In genomic region chr3:66193910-66194562, GRCm38 (mm10) we compare ENCODE assay signal across 24 mouse cellular contexts. TPM values are rescaled to one million over a fixed set of nuclear protein-coding genes. Genes with fewer than 3 reads are reported as not detected.
DNase-seq lines count a peak whose midpoint lies in the region; ATAC-seq and TF ChIP-seq lines count a peak whose summit lies in the region.
"Had no signal": no experiment of that assay in that cellular context is flagged by ENCODE, and none has a peak within 500 bp of the region (broad histone marks: within the 10 kb centered on the region; RNA-seq: fewer than 3 reads in every experiment).

No protein-coding gene starts in this region.

- no peak for TF ChIP-seq CTCF in midbrain, postnatal 0 days (IDR thresholded peaks at IDR 0.05)

- H3K36me3 ChIP-seq in midbrain, embryonic 13.5 days, result no peaks in the 10 kb centered on the region
- H3K36me3 ChIP-seq in midbrain, postnatal 0 days (ENCODE audit: insufficient read depth, low read length), result no peaks in the 10 kb centered on the region
- H3K36me3 ChIP-seq in forebrain, embryonic 12.5 days (replicated peaks), result no peaks in the 10 kb centered on the region
- H3K36me3 ChIP-seq in forebrain, embryonic 16.5 days (ENCODE audit: control insufficient read depth, insufficient read depth), result no peaks in the 10 kb centered on the region
- H3K36me3 ChIP-seq: embryonic facial prominence, embryonic 12.5 days; G1E; heart, embryonic 15.5 days; hindbrain, embryonic 10.5 days had no signal

- no peak overlapping the region for H3K4me3 ChIP-seq in midbrain, embryonic 13.5 days (replicated peaks)
- no peak overlapping the region for H3K4me3 ChIP-seq in midbrain, postnatal 0 days (ENCODE audit: low read depth, low read length)
- H3K4me3 ChIP-seq in forebrain, embryonic 12.5 days (replicated peaks), result no peak overlapping the region
- H3K4me3 ChIP-seq in forebrain, embryonic 16.5 days (replicated peaks; ENCODE audit: low read length), result no peak overlapping the region
- H3K4me3 ChIP-seq: embryonic facial prominence, embryonic 12.5 days; heart, embryonic 15.5 days; hindbrain, embryonic 10.5 days had no signal

- H3K27ac ChIP-seq in midbrain, embryonic 13.5 days, result no peak overlapping the region
- no peak overlapping the region for H3K27ac ChIP-seq in midbrain, postnatal 0 days (ENCODE audit: low read depth, low read length)
- peak overlapping the region; percentile 75; the same call in 1 of the 2 replicates for H3K27ac ChIP-seq in forebrain, embryonic 12.5 days
- H3K27ac ChIP-seq in forebrain, embryonic 16.5 days (ENCODE audit: low read length), result peak overlapping the region; percentile 39; the same call in 1 of the 2 replicates
- H3K27ac ChIP-seq: embryonic facial prominence, embryonic 12.5 days; heart, embryonic 15.5 days; hindbrain, embryonic 10.5 days had no signal

- peak; percentile 16 for DNase-seq in heart, adult 11 months
- DNase-seq in heart, postnatal 36 days, result no peak
- DNase-seq in midbrain, postnatal 0 days (ENCODE audit: low spot score), result no peak
- DNase-seq in urinary bladder, postnatal 25 days (ENCODE audit: low spot score), result no peak
- DNase-seq in heart, adult 8-10 months (ENCODE audit: low spot score), result no peak
- DNase-seq: adrenal gland, postnatal 10 days; B cell, adult 2 months; cerebellum, adult 11-12 months; cerebellum, adult 9-10 months; cerebellum, postnatal 25 days; gastrocnemius, postnatal 36 days; heart, adult 18-20 months; heart, postnatal 14 days had no signal

- H3K9ac ChIP-seq in midbrain, embryonic 13.5 days (replicated peaks), result no peak overlapping the region
- H3K9ac ChIP-seq in midbrain, postnatal 0 days (replicated peaks; ENCODE audit: low read length, poor library complexity, severe bottlenecking), result no peak overlapping the region
- H3K9ac ChIP-seq in forebrain, embryonic 12.5 days, result no peak overlapping the region
- no peak overlapping the region for H3K9ac ChIP-seq in forebrain, embryonic 16.5 days (replicated peaks; ENCODE audit: low read depth, low read length)
- H3K9ac ChIP-seq: embryonic facial prominence, embryonic 12.5 days; heart, embryonic 15.5 days had no signal

- no peak overlapping the region for H3K4me2 ChIP-seq in midbrain, embryonic 13.5 days (replicated peaks)
- H3K4me2 ChIP-seq in midbrain, postnatal 0 days (ENCODE audit: low read depth, low read length, poor library complexity, severe bottlenecking), result no peak overlapping the region
- no peak overlapping the region for H3K4me2 ChIP-seq in forebrain, embryonic 12.5 days
- H3K4me2 ChIP-seq in forebrain, embryonic 16.5 days (ENCODE audit: low read length), result no peak overlapping the region
- H3K4me2 ChIP-seq: embryonic facial prominence, embryonic 12.5 days; heart, embryonic 11.5 days; heart, embryonic 15.5 days had no signal

- ATAC-seq in midbrain, embryonic 13.5 days, result peak; percentile 60
- ATAC-seq in midbrain, postnatal 0 days (ENCODE audit: low FRiP score), result no peak
- ATAC-seq in forebrain, embryonic 12.5 days (ENCODE audit: low FRiP score), result peak; percentile 93
- peak; percentile 94 for ATAC-seq in forebrain, embryonic 16.5 days
- ATAC-seq: CD4-positive, CD25-positive, alpha-beta regulatory T cell, adult 4 months; hindbrain, embryonic 16.5 days; inflammation-experienced regulatory T-cells, adult 6 months had no signal

- no peaks in the 10 kb centered on the region for H3K4me1 ChIP-seq in midbrain, embryonic 13.5 days (replicated peaks)
- H3K4me1 ChIP-seq in midbrain, postnatal 0 days (ENCODE audit: insufficient read depth, low read length), result no peaks in the 10 kb centered on the region
- H3K4me1 ChIP-seq in forebrain, embryonic 12.5 days, result 0 out of 2 replicates have a peak, but pooled peaks cover 4% of the 10 kb centered on the region
- no peaks in the 10 kb centered on the region for H3K4me1 ChIP-seq in forebrain, embryonic 16.5 days (replicated peaks; ENCODE audit: control insufficient read depth, insufficient read depth, low read length)
- H3K4me1 ChIP-seq: embryonic facial prominence, embryonic 12.5 days; heart, embryonic 15.5 days; hindbrain, embryonic 10.5 days had no signal

- intact Hi-C loops in heart, postnatal 36 days (cut with DNase I), result no loop called here

- 64% methylated on average over 3 of the region's 3 CpGs for WGBS in midbrain, embryonic 13.5 days
- 71% methylated on average over 3 of the region's 3 CpGs for WGBS in midbrain, postnatal 0 days
- 22% methylated on average over 3 of the region's 3 CpGs for WGBS in forebrain, embryonic 12.5 days
- WGBS in forebrain, embryonic 16.5 days, result 22% methylated on average over 3 of the region's 3 CpGs

- H3K9me3 ChIP-seq in midbrain, embryonic 13.5 days, result no peaks in the 10 kb centered on the region
- no peaks in the 10 kb centered on the region for H3K9me3 ChIP-seq in midbrain, postnatal 0 days (ENCODE audit: low read length)
- no peaks in the 10 kb centered on the region for H3K9me3 ChIP-seq in forebrain, embryonic 12.5 days
- no peaks in the 10 kb centered on the region for H3K9me3 ChIP-seq in forebrain, embryonic 16.5 days (ENCODE audit: control insufficient read depth, low read length)
- H3K9me3 ChIP-seq: embryonic facial prominence, embryonic 12.5 days; G1E; heart, embryonic 15.5 days; hindbrain, embryonic 10.5 days had no signal

- no peaks in the 10 kb centered on the region for H3K27me3 ChIP-seq in midbrain, embryonic 13.5 days
- no peaks in the 10 kb centered on the region for H3K27me3 ChIP-seq in midbrain, postnatal 0 days (ENCODE audit: insufficient read depth, low read length)
- H3K27me3 ChIP-seq in forebrain, embryonic 12.5 days, result no peaks in the 10 kb centered on the region
- H3K27me3 ChIP-seq in forebrain, embryonic 16.5 days (replicated peaks; ENCODE audit: control insufficient read depth, insufficient read depth, low read length), result no peaks in the 10 kb centered on the region
- H3K27me3 ChIP-seq: embryonic facial prominence, embryonic 12.5 days; heart, embryonic 15.5 days had no signal

RNA-seq across cellular contexts. Expression of gene Ptx3, which starts 25.7 kb away (rescaled TPM):
- total RNA-seq in heart, postnatal 36 days (2021), result under 1 TPM; 0.81 to 0.86 TPM
- 12.3 and 14.1 TPM in 2 replicates for polyA plus RNA-seq in midbrain, embryonic 13.5 days (2015; fragmentation: Nextera tagmentation; extraction: Ambion mirVana)
- total RNA-seq in midbrain, postnatal 0 days (2014; rRNA removed), result 3.3 and 4.0 TPM in 2 replicates
- polyA plus RNA-seq in midbrain, postnatal 0 days (2015; fragmentation: Nextera tagmentation; extraction: Ambion mirVana), result 2.9 and 4.4 TPM in 2 replicates
- 34.9 and 45.4 TPM in 2 replicates for polyA plus RNA-seq in forebrain, embryonic 12.5 days (2016; fragmentation: Nextera tagmentation; extraction: Ambion mirVana)
- 11.8 and 21.1 TPM in 2 replicates for polyA plus RNA-seq in forebrain, embryonic 16.5 days (2015; fragmentation: Nextera tagmentation; extraction: Ambion mirVana)
- total RNA-seq in heart, adult 8-10 months (2022), result under 1 TPM; 0.37 to 0.98 (median 0.55) TPM
- polyA plus RNA-seq: CD4-positive, CD25-positive, alpha-beta regulatory T cell, adult 4 months; G1E; inflammation-experienced regulatory T-cells, adult 6 months had no signal

Comparison
In these comparisons a context has a peak if more than half of its experiments do, and no peak if none do; other contexts are left out.
1. H3K27ac ChIP-seq: peak in forebrain, embryonic 12.5 days (single experiment) and forebrain, embryonic 16.5 days (single experiment); none in midbrain, embryonic 13.5 days (single experiment) and midbrain, postnatal 0 days (single experiment).